Mouse (Mus musculus) embryonic facial prominence, embryonic 15.5 days (tissue): ENCODE results near the gene 4930453N24Rik. TPM values are rescaled to one million over a fixed set of nuclear protein-coding genes. Genes with fewer than 3 reads are reported as not detected.

Experiments used
- ATAC-seq: fragments of 200-750 bp; cut with Nextera tagmentation; 2 replicates; pipeline ENCODE4 v1.8.0; 2017; ENCODE audit warnings: low read depth, moderate TSS enrichment; ENCODE audit not compliant: insufficient number of reproducible peaks, low FRiP score, low TSS enrichment
- H3K27ac ChIP-seq: fragments of 300-500 bp; sonication (generic); replicated peaks from 2 replicates; pipeline ENCODE4 v1.5.1; 2015; ENCODE audit warnings: mild to moderate bottlenecking, inconsistent platforms
- H3K27me3 ChIP-seq: fragments of 300-500 bp; sonication (generic); 2 replicates; pipeline ENCODE4 v1.6.1; 2015; ENCODE audit warnings: inconsistent platforms
- H3K36me3 ChIP-seq: fragments of 300-500 bp; sonication (generic); 2 replicates; pipeline ENCODE4 v1.6.1; 2015; ENCODE audit warnings: mild to moderate bottlenecking, inconsistent platforms
- H3K4me1 ChIP-seq: fragments of 300-500 bp; sonication (generic); 2 replicates; pipeline ENCODE4 v1.6.1; 2015; ENCODE audit warnings: inconsistent platforms
- H3K4me2 ChIP-seq: fragments of 300-500 bp; sonication (generic); replicated peaks from 2 replicates; pipeline ENCODE4 v1.6.1; 2015; ENCODE audit warnings: mild to moderate bottlenecking, inconsistent platforms
- H3K4me3 ChIP-seq: fragments of 300-500 bp; sonication (generic); replicated peaks from 2 replicates; pipeline ENCODE4 v1.5.1; 2015; ENCODE audit warnings: mild to moderate bottlenecking, inconsistent platforms
- H3K9ac ChIP-seq: fragments of 300-500 bp; sonication (generic); 2 replicates; pipeline ENCODE4 v1.6.1; 2015; ENCODE audit warnings: inconsistent platforms
- H3K9me3 ChIP-seq: fragments of 300-500 bp; sonication (generic); replicated peaks from 2 replicates; pipeline ENCODE4 v1.6.1; 2016; ENCODE audit warnings: inconsistent platforms
- WGBS: fragments of 180-500 bp; shearing (Covaris S2); methylation state at CpG from one replicate; pipeline ENCODE4 v1.1.7; 2015; 5-methylcytosine and 5-hydroxymethylcytosine counted together
- polyA plus RNA-seq: library from polyadenylated mRNA; unstranded; fragments of >200 nt; fragmentation: Nextera tagmentation; extraction: Ambion mirVana; gene quantifications from 2 replicates; pipeline ENCODE4 v1.2.1, GENCODE M21; 2015

4930453N24Rik gene
- polyA plus RNA-seq, 1 experiment from 2014 or later, result 21.7 TPM

DNA sequence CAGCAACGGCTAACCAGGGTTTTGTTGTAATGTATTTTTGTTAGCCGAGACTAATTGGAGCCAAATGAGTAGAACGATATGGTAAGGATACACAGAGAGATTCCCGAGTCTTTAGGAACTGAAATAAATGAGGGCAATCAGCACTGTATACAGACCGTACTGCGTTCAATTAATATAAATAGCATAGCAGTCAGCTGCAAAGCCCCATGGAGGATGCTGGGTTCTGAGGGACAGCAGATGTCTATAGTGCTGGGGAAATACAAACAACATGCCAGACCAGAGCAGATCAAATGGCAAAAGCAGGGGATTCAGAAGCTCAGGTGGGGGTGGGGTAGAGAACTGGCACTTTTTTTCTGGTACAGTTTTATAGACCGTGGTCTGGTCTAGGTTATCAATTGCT lies 51.9 kb downstream of the 4930453N24Rik start:
- peak; percentile 51; the same call in 1 of the 2 replicates for ATAC-seq
- no peak overlapping the region for H3K4me2 ChIP-seq
- H3K27me3 ChIP-seq, result no peaks in the 10 kb centered on the region
- H3K36me3 ChIP-seq, result no peaks in the 10 kb centered on the region
- no peak overlapping the region for H3K27ac ChIP-seq
- WGBS, result 30% methylated on average over 7 of the region's 7 CpGs
- H3K9ac ChIP-seq, result no peak overlapping the region
- H3K4me3 ChIP-seq, result no peak overlapping the region
- H3K9me3 ChIP-seq, result no peaks in the 10 kb centered on the region
- H3K4me1 ChIP-seq, result peaks cover 6% of the 10 kb centered on the region; the same call in 1 of the 2 replicates

DNA sequence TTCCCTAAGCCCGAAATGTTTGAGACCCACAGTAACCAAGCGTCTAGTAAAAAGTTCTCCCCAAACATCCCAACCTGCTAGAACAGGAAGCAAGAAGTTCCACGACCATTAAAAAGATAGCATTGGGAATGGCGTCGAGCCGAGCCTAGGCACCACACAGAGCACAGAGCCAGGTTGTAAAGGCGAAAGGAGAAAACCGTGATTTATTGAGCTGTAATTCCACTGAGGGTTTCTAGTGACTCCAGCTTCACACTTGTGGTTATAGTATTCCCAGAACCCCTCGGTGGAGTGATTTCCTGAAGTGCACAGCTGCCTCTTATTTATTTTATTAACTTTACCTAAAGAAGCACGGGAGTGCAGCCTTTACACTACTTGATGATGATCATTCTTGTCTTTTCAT lies 53.1 kb downstream of the 4930453N24Rik start:
- H3K9ac ChIP-seq, result no peak overlapping the region
- no peak for ATAC-seq
- H3K4me1 ChIP-seq, result peaks cover 6% of the 10 kb centered on the region; the same call in 1 of the 2 replicates
- no peaks in the 10 kb centered on the region for H3K9me3 ChIP-seq
- WGBS, result 55% methylated on average over 10 of the region's 10 CpGs
- H3K27me3 ChIP-seq, result no peaks in the 10 kb centered on the region
- no peak overlapping the region for H3K4me3 ChIP-seq
- H3K27ac ChIP-seq, result no peak overlapping the region
- no peak overlapping the region for H3K4me2 ChIP-seq
- no peaks in the 10 kb centered on the region for H3K36me3 ChIP-seq

DNA sequence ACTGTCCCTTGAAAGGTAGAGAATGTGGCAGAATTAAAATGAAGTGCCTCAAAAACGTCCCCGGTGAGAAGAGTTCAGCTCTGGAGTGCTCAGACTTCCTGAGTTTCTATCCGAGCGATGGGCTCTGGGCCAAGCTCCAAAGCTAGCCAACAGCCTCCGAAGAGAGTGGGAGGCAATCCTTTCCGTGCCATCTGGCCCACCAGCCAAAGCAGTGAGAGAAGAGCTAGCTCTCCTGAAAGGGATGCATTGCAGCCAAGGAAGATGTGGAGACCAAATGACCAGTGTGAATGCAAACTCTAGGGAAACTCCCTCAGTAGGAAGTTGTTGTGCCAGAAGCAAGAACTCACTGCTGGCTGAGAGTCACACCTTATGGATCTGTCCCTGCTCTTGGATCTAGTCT lies 59.1 kb downstream of the 4930453N24Rik start:
- Histone ChIP-seq H3K36me3 (no peaks in the 10 kb centered on the region), H3K9ac (no peak overlapping the region), H3K4me1 (no peaks in the 10 kb centered on the region), H3K4me3 (no peak overlapping the region), H3K9me3 (no peaks in the 10 kb centered on the region), H3K27me3 (no peaks in the 10 kb centered on the region), H3K27ac (no peak overlapping the region), H3K4me2 (no peak overlapping the region)
- no peak for ATAC-seq
- 61% methylated on average over 6 of the region's 6 CpGs for WGBS

Other genes with a start within 250 kb of the 4930453N24Rik start
- not detected in 2 replicates for gene Csnka2ip, start 168.8 kb downstream of the 4930453N24Rik start, polyA plus RNA-seq
- gene Zfp654, start 80.5 kb upstream of the 4930453N24Rik start, polyA plus RNA-seq, result 5.6 and 5.8 TPM in 2 replicates
- 68.8 and 69.7 TPM in 2 replicates for gene Cggbp1, start 80.8 kb upstream of the 4930453N24Rik start, polyA plus RNA-seq